Mouse (Mus musculus) E14TG2a.4 (cell line): ENCODE measurements at regions not wholly inside any gene's neighbourhood (a gene's known extent, or its start where the extent isn't known, plus 50 kb on each side); places are given as distances from the start of the nearest gene placed in this dataset.

Experiments
- H3K27me3 ChIP-seq: 2 replicates; pipeline ENCODE4 v1.6.1; 2014; ENCODE audit warnings: low read length, control low read depth; ENCODE audit not compliant: insufficient read depth
- H3K36me3 ChIP-seq: 2 replicates; pipeline ENCODE4 v1.6.1; 2014; ENCODE audit warnings: low read length, control low read depth; ENCODE audit not compliant: insufficient read depth
- H3K4me1 ChIP-seq: replicated peaks from 2 replicates; pipeline ENCODE4 v1.6.1; 2014; ENCODE audit warnings: low read depth, low read length, control low read depth
- H3K4me3 ChIP-seq: replicated peaks from 2 replicates; pipeline ENCODE4 v1.5.1; 2014; ENCODE audit warnings: mild to moderate bottlenecking, low read length
- H3K9me3 ChIP-seq: 2 replicates; pipeline ENCODE4 v1.6.1; 2014; ENCODE audit warnings: low read length, control low read depth
- CTCF ChIP-seq: conservative IDR thresholded peaks from 2 replicates; pipeline ENCODE4 v1.5.1; 2014; ENCODE audit warnings: low read length
- NANOG ChIP-seq: IDR thresholded peaks from 2 replicates; pipeline ENCODE4 v1.6.1; 2014; ENCODE audit warnings: borderline replicate concordance, low read length, mixed read lengths
- POU5F1 ChIP-seq: IDR thresholded peaks from 2 replicates; pipeline ENCODE4 v1.6.1; 2014; ENCODE audit warnings: low read length, borderline replicate concordance

- Histone ChIP-seq H3K36me3 (no peaks in the 10 kb centered on the region), H3K27me3 (peaks cover 9% of the 10 kb centered on the region; the same call in 1 of the 2 replicates), H3K9me3 (no peaks in the 10 kb centered on the region), H3K4me1 (peaks cover 8% of the 10 kb centered on the region), H3K4me3 (no peak overlapping the region)
- no peak for TF ChIP-seq NANOG
- no peak for TF ChIP-seq CTCF
- TF ChIP-seq POU5F1 = no peak
Measured at GRCm38 (mm10) chr8:26836552-26836951, 140.6 kb upstream of the Zfp703 start.

- TF ChIP-seq POU5F1 = no peak
- TF ChIP-seq NANOG = no peak
- TF ChIP-seq CTCF = no peak
- no peaks in the 10 kb centered on the region for H3K9me3 ChIP-seq
- H3K36me3 ChIP-seq = no peaks in the 10 kb centered on the region
- peaks cover 6% of the 10 kb centered on the region; the same call in 1 of the 2 replicates for H3K27me3 ChIP-seq
- no peak overlapping the region for H3K4me3 ChIP-seq
- H3K4me1 ChIP-seq = peaks cover 35% of the 10 kb centered on the region
Measured at GRCm38 (mm10) chr8:26840286-26840685, 136.8 kb upstream of the Zfp703 start.

- Histone ChIP-seq H3K4me1 (peaks cover 42% of the 10 kb centered on the region), H3K9me3 (no peaks in the 10 kb centered on the region), H3K27me3 (0 out of 2 replicates have a peak, but pooled peaks cover 2% of the 10 kb centered on the region), H3K4me3 (no peak overlapping the region), H3K36me3 (no peaks in the 10 kb centered on the region)
- TF ChIP-seq NANOG (no peak), CTCF (no peak), POU5F1 (no peak)
Measured at GRCm38 (mm10) chr8:26840745-26841680, 136.1 kb upstream of the Zfp703 start.

- TF ChIP-seq POU5F1 (no peak), NANOG (no peak), CTCF (no peak)
- Histone ChIP-seq H3K27me3 (peaks cover 12% of the 10 kb centered on the region), H3K4me1 (peaks cover 58% of the 10 kb centered on the region), H3K9me3 (no peaks in the 10 kb centered on the region), H3K36me3 (no peaks in the 10 kb centered on the region), H3K4me3 (no peak overlapping the region)
Measured at GRCm38 (mm10) chr8:26843714-26844113, 133.4 kb upstream of the Zfp703 start.

- TF ChIP-seq CTCF = no peak
- no peak for TF ChIP-seq NANOG
- no peak for TF ChIP-seq POU5F1
- Histone ChIP-seq H3K36me3 (no peaks in the 10 kb centered on the region), H3K27me3 (peaks cover 16% of the 10 kb centered on the region), H3K4me1 (peaks cover 63% of the 10 kb centered on the region), H3K9me3 (no peaks in the 10 kb centered on the region), H3K4me3 (peak overlapping the region; percentile 49; the same call in 1 of the 2 replicates)
Measured at GRCm38 (mm10) chr8:26844132-26844808, 132.9 kb upstream of the Zfp703 start.

- Histone ChIP-seq H3K27me3 (peaks cover 21% of the 10 kb centered on the region), H3K4me3 (peak overlapping the region; percentile 49; the same call in 1 of the 2 replicates), H3K9me3 (no peaks in the 10 kb centered on the region), H3K36me3 (no peaks in the 10 kb centered on the region), H3K4me1 (peaks cover 65% of the 10 kb centered on the region)
- no peak for TF ChIP-seq POU5F1
- no peak for TF ChIP-seq NANOG
- TF ChIP-seq CTCF = no peak
Measured at GRCm38 (mm10) chr8:26844809-26845143, 132.3 kb upstream of the Zfp703 start.

- Histone ChIP-seq H3K36me3 (no peaks in the 10 kb centered on the region), H3K27me3 (peaks cover 29% of the 10 kb centered on the region), H3K9me3 (no peaks in the 10 kb centered on the region), H3K4me1 (peaks cover 66% of the 10 kb centered on the region), H3K4me3 (no peak overlapping the region)
- TF ChIP-seq POU5F1 (no peak), NANOG (no peak), CTCF (no peak)
Measured at GRCm38 (mm10) chr8:26845481-26846194, 131.5 kb upstream of the Zfp703 start.

GRCm38 (mm10) chr8:26847009-26847408, 130.1 kb upstream of the Zfp703 start:
- no peak overlapping the region for H3K4me3 ChIP-seq
- H3K36me3 ChIP-seq = no peaks in the 10 kb centered on the region
- no peaks in the 10 kb centered on the region for H3K9me3 ChIP-seq
- H3K4me1 ChIP-seq = peaks cover 55% of the 10 kb centered on the region
- TF ChIP-seq CTCF (no peak), NANOG (no peak), POU5F1 (no peak)
- H3K27me3 ChIP-seq = peaks cover 41% of the 10 kb centered on the region
